9 mouse cellular contexts compared by ENCODE assay signal in the genomic region with DNA sequence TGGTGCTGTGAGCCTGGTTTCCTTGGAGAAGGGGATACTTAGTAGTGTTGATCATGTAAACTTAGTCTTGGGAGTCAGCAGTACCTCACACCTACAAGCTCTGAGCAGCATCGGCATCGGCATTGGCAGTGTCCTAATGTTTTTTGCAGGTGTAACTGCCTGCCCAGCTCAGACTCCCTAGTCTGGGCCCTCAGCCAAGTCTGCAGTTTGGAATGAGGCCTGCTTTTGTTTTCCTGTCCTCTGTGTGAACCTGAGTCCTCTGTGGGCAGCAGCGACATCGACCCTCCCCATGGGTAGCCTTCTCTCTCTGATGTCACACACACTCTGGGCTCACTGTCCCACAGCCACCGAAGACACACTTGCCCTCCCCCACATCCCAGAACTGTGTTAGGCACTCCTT. TPM values are rescaled to one million over a fixed set of nuclear protein-coding genes. Genes with fewer than 3 reads are reported as not detected.
A peak's percentile ranks its signal among the peaks of the same experiment; 100 is the strongest.
DNase-seq lines count a peak whose midpoint lies in the region; ATAC-seq lines count a peak whose summit lies in the region.
"Had no signal": no experiment of that assay in that cellular context is flagged by ENCODE, and none has a peak within 500 bp of the region (broad histone marks: within the 10 kb centered on the region; RNA-seq: fewer than 3 reads in every experiment).

No protein-coding gene starts in this region.

- H3K9me3 ChIP-seq in neural tube, embryonic 13.5 days: peaks cover 3% of the 10 kb centered on the region; the same call in 1 of the 2 replicates
- no peaks in the 10 kb centered on the region for H3K9me3 ChIP-seq in neural tube, embryonic 15.5 days (replicated peaks)
- H3K9me3 ChIP-seq in kidney, embryonic 15.5 days (replicated peaks): no peaks in the 10 kb centered on the region
- no peaks in the 10 kb centered on the region for H3K9me3 ChIP-seq in stomach, embryonic 16.5 days (replicated peaks; ENCODE audit: control insufficient read depth, low read length)
- no peaks in the 10 kb centered on the region for H3K9me3 ChIP-seq in forebrain, embryonic 16.5 days (ENCODE audit: control insufficient read depth, low read length)
- no peaks in the 10 kb centered on the region for H3K9me3 ChIP-seq in hindbrain, embryonic 10.5 days

- no peaks in the 10 kb centered on the region for H3K27me3 ChIP-seq in neural tube, embryonic 13.5 days
- no peaks in the 10 kb centered on the region for H3K27me3 ChIP-seq in neural tube, embryonic 15.5 days (replicated peaks)
- no peaks in the 10 kb centered on the region for H3K27me3 ChIP-seq in kidney, embryonic 15.5 days
- no peaks in the 10 kb centered on the region for H3K27me3 ChIP-seq in stomach, embryonic 16.5 days (ENCODE audit: control insufficient read depth, insufficient read depth, low read length)
- H3K27me3 ChIP-seq in forebrain, embryonic 16.5 days (replicated peaks; ENCODE audit: control insufficient read depth, insufficient read depth, low read length): no peaks in the 10 kb centered on the region
- no peaks in the 10 kb centered on the region for H3K27me3 ChIP-seq in hindbrain, embryonic 10.5 days (ENCODE audit: insufficient read depth, poor library complexity, severe bottlenecking)

- H3K4me3 ChIP-seq in neural tube, embryonic 13.5 days: no peak overlapping the region
- no peak overlapping the region for H3K4me3 ChIP-seq in neural tube, embryonic 15.5 days (replicated peaks)
- H3K4me3 ChIP-seq in kidney, embryonic 15.5 days (replicated peaks): no peak overlapping the region
- H3K4me3 ChIP-seq in stomach, embryonic 16.5 days (replicated peaks; ENCODE audit: low read length): no peak overlapping the region
- no peak overlapping the region for H3K4me3 ChIP-seq in forebrain, embryonic 16.5 days (replicated peaks; ENCODE audit: low read length)
- H3K4me3 ChIP-seq in hindbrain, embryonic 10.5 days: no peak overlapping the region

- peaks cover 57% of the 10 kb centered on the region for H3K36me3 ChIP-seq in neural tube, embryonic 13.5 days
- H3K36me3 ChIP-seq in neural tube, embryonic 15.5 days: peaks cover 18% of the 10 kb centered on the region
- peaks cover 6% of the 10 kb centered on the region for H3K36me3 ChIP-seq in kidney, embryonic 15.5 days
- no peaks in the 10 kb centered on the region for H3K36me3 ChIP-seq in stomach, embryonic 16.5 days (ENCODE audit: control insufficient read depth, insufficient read depth, low read length)
- H3K36me3 ChIP-seq in forebrain, embryonic 16.5 days (ENCODE audit: control insufficient read depth, insufficient read depth): no peaks in the 10 kb centered on the region
- peaks cover 61% of the 10 kb centered on the region for H3K36me3 ChIP-seq in hindbrain, embryonic 10.5 days

- ATAC-seq in neural tube, embryonic 13.5 days (ENCODE audit: low read depth): no peak
- no peak for ATAC-seq in neural tube, embryonic 15.5 days (ENCODE audit: low FRiP score)
- peak; percentile 26 for ATAC-seq in kidney, embryonic 15.5 days (replicated peaks; ENCODE audit: low FRiP score)
- ATAC-seq in stomach, embryonic 16.5 days (ENCODE audit: insufficient read depth, low FRiP score): peak; percentile 63; the same call in 1 of the 2 replicates
- no peak; the same call in 1 of the 2 replicates for ATAC-seq in forebrain, embryonic 16.5 days

- H3K27ac ChIP-seq in neural tube, embryonic 13.5 days (replicated peaks): peak overlapping the region; percentile 23; the same call in 1 of the 2 replicates
- H3K27ac ChIP-seq in neural tube, embryonic 15.5 days (replicated peaks): no peak overlapping the region
- peak overlapping the region; percentile 67 for H3K27ac ChIP-seq in kidney, embryonic 15.5 days
- no peak overlapping the region for H3K27ac ChIP-seq in stomach, embryonic 16.5 days (ENCODE audit: low read length)
- no peak overlapping the region for H3K27ac ChIP-seq in forebrain, embryonic 16.5 days (ENCODE audit: low read length)
- H3K27ac ChIP-seq in hindbrain, embryonic 10.5 days: no peak overlapping the region

- peaks cover 21% of the 10 kb centered on the region for H3K4me1 ChIP-seq in neural tube, embryonic 13.5 days (replicated peaks)
- peaks cover 3% of the 10 kb centered on the region; the same call in 1 of the 2 replicates for H3K4me1 ChIP-seq in neural tube, embryonic 15.5 days
- H3K4me1 ChIP-seq in kidney, embryonic 15.5 days: peaks cover 34% of the 10 kb centered on the region
- peaks cover 22% of the 10 kb centered on the region for H3K4me1 ChIP-seq in stomach, embryonic 16.5 days (ENCODE audit: control insufficient read depth, insufficient read depth, low read length)
- peaks cover 5% of the 10 kb centered on the region for H3K4me1 ChIP-seq in forebrain, embryonic 16.5 days (replicated peaks; ENCODE audit: control insufficient read depth, insufficient read depth, low read length)
- H3K4me1 ChIP-seq in hindbrain, embryonic 10.5 days (replicated peaks): no peaks in the 10 kb centered on the region

- DNase-seq in gastrocnemius, postnatal 25 days: peak; percentile 64
- DNase-seq in hindbrain, embryonic 10.5 days (ENCODE audit: low spot score): no peak
- DNase-seq in right cerebral cortex, postnatal 4 days: no peak

- H3K9ac ChIP-seq in neural tube, embryonic 13.5 days: no peak overlapping the region
- H3K9ac ChIP-seq in neural tube, embryonic 15.5 days (replicated peaks): no peak overlapping the region
- H3K9ac ChIP-seq in kidney, embryonic 15.5 days: no peak overlapping the region
- H3K9ac ChIP-seq in stomach, embryonic 16.5 days (ENCODE audit: low read length): no peak overlapping the region
- no peak overlapping the region for H3K9ac ChIP-seq in forebrain, embryonic 16.5 days (replicated peaks; ENCODE audit: low read depth, low read length)

- H3K4me2 ChIP-seq in neural tube, embryonic 13.5 days: no peak overlapping the region
- no peak overlapping the region for H3K4me2 ChIP-seq in neural tube, embryonic 15.5 days
- no peak overlapping the region for H3K4me2 ChIP-seq in kidney, embryonic 15.5 days
- H3K4me2 ChIP-seq in stomach, embryonic 16.5 days (ENCODE audit: low read depth, low read length): no peak overlapping the region
- no peak overlapping the region for H3K4me2 ChIP-seq in forebrain, embryonic 16.5 days (ENCODE audit: low read length)

- 50% methylated on average over 5 of the region's 5 CpGs for WGBS in neural tube, embryonic 13.5 days
- WGBS in neural tube, embryonic 15.5 days: 45% methylated on average over 5 of the region's 5 CpGs
- 25% methylated on average over 5 of the region's 5 CpGs for WGBS in kidney, embryonic 15.5 days
- WGBS in stomach, embryonic 16.5 days: 42% methylated on average over 5 of the region's 5 CpGs
- WGBS in forebrain, embryonic 16.5 days: 26% methylated on average over 5 of the region's 5 CpGs
- WGBS in hindbrain, embryonic 10.5 days: 83% methylated on average over 5 of the region's 5 CpGs

RNA-seq across cellular contexts. Expression of gene Rarres2, which starts 6.3 kb away (rescaled TPM):
- 9.2 and 10.9 TPM in 2 replicates for polyA plus RNA-seq in neural tube, embryonic 13.5 days (2015; fragmentation: Nextera tagmentation; extraction: Ambion mirVana)
- 11.5 and 16.7 TPM in 2 replicates for polyA plus RNA-seq in neural tube, embryonic 15.5 days (2015; fragmentation: Nextera tagmentation; extraction: Ambion mirVana)
- 10 to 100 TPM; 19.7 to 35.5 TPM for total RNA-seq in gastrocnemius, postnatal 25 days (2021)
- polyA plus RNA-seq in kidney, embryonic 15.5 days (2015; fragmentation: Nextera tagmentation; extraction: Ambion mirVana): 55.4 and 68.7 TPM in 2 replicates
- 122 and 128 TPM in 2 replicates for polyA plus RNA-seq in stomach, embryonic 16.5 days (2015; fragmentation: Nextera tagmentation; extraction: Ambion mirVana)
- polyA plus RNA-seq in forebrain, embryonic 16.5 days (2015; fragmentation: Nextera tagmentation; extraction: Ambion mirVana): 3.6 and 4.5 TPM in 2 replicates
- 0.42 and 1.9 TPM in 2 replicates for polyA plus RNA-seq in hindbrain, embryonic 10.5 days (2016; fragmentation: Nextera tagmentation; extraction: Ambion mirVana)

RNA-seq across cellular contexts. Expression of gene Lrrc61, which starts 11.7 kb away (rescaled TPM):
- 20.7 and 24.0 TPM in 2 replicates for polyA plus RNA-seq in neural tube, embryonic 13.5 days (2015; fragmentation: Nextera tagmentation; extraction: Ambion mirVana)
- 21.6 and 24.0 TPM in 2 replicates for polyA plus RNA-seq in neural tube, embryonic 15.5 days (2015; fragmentation: Nextera tagmentation; extraction: Ambion mirVana)
- total RNA-seq in gastrocnemius, postnatal 25 days (2021): 10 to 100 TPM; 14.0 to 15.0 TPM
- 12.8 and 16.4 TPM in 2 replicates for polyA plus RNA-seq in kidney, embryonic 15.5 days (2015; fragmentation: Nextera tagmentation; extraction: Ambion mirVana)
- 7.5 and 9.6 TPM in 2 replicates for polyA plus RNA-seq in stomach, embryonic 16.5 days (2015; fragmentation: Nextera tagmentation; extraction: Ambion mirVana)
- 18.6 and 21.6 TPM in 2 replicates for polyA plus RNA-seq in forebrain, embryonic 16.5 days (2015; fragmentation: Nextera tagmentation; extraction: Ambion mirVana)
- polyA plus RNA-seq in hindbrain, embryonic 10.5 days (2016; fragmentation: Nextera tagmentation; extraction: Ambion mirVana): 16.9 and 25.2 TPM in 2 replicates

RNA-seq across cellular contexts. Expression of gene Gm45021, which starts 23.1 kb away (rescaled TPM):
- not detected in 2 replicates for polyA plus RNA-seq in neural tube, embryonic 13.5 days (2015; fragmentation: Nextera tagmentation; extraction: Ambion mirVana)
- polyA plus RNA-seq in neural tube, embryonic 15.5 days (2015; fragmentation: Nextera tagmentation; extraction: Ambion mirVana): not detected in 2 replicates
- not detected for total RNA-seq in gastrocnemius, postnatal 25 days (2021)
- polyA plus RNA-seq in kidney, embryonic 15.5 days (2015; fragmentation: Nextera tagmentation; extraction: Ambion mirVana): not detected in 2 replicates
- polyA plus RNA-seq in stomach, embryonic 16.5 days (2015; fragmentation: Nextera tagmentation; extraction: Ambion mirVana): not detected in 2 replicates
- not detected in 2 replicates for polyA plus RNA-seq in forebrain, embryonic 16.5 days (2015; fragmentation: Nextera tagmentation; extraction: Ambion mirVana)
- not detected in 2 replicates for polyA plus RNA-seq in hindbrain, embryonic 10.5 days (2016; fragmentation: Nextera tagmentation; extraction: Ambion mirVana)
- polyA plus RNA-seq: large intestine, adult 2 months had no signal

RNA-seq across cellular contexts. Expression of gene Repin1, which starts 27.4 kb away (rescaled TPM):
- polyA plus RNA-seq in neural tube, embryonic 13.5 days (2015; fragmentation: Nextera tagmentation; extraction: Ambion mirVana): 38.0 and 40.3 TPM in 2 replicates
- polyA plus RNA-seq in neural tube, embryonic 15.5 days (2015; fragmentation: Nextera tagmentation; extraction: Ambion mirVana): 41.0 and 43.7 TPM in 2 replicates
- total RNA-seq in gastrocnemius, postnatal 25 days (2021): 10 to 100 TPM; 21.0 to 23.0 TPM
- 43.8 and 47.3 TPM in 2 replicates for polyA plus RNA-seq in kidney, embryonic 15.5 days (2015; fragmentation: Nextera tagmentation; extraction: Ambion mirVana)
- 25.7 and 28.0 TPM in 2 replicates for polyA plus RNA-seq in stomach, embryonic 16.5 days (2015; fragmentation: Nextera tagmentation; extraction: Ambion mirVana)
- 32.9 and 34.4 TPM in 2 replicates for polyA plus RNA-seq in forebrain, embryonic 16.5 days (2015; fragmentation: Nextera tagmentation; extraction: Ambion mirVana)
- 55.9 and 57.2 TPM in 2 replicates for polyA plus RNA-seq in hindbrain, embryonic 10.5 days (2016; fragmentation: Nextera tagmentation; extraction: Ambion mirVana)

RNA-seq across cellular contexts. Expression of gene Gm44965, which starts 27.4 kb away (rescaled TPM):
- not detected in 2 replicates for polyA plus RNA-seq in neural tube, embryonic 13.5 days (2015; fragmentation: Nextera tagmentation; extraction: Ambion mirVana)
- polyA plus RNA-seq in neural tube, embryonic 15.5 days (2015; fragmentation: Nextera tagmentation; extraction: Ambion mirVana): not detected in 2 replicates
- total RNA-seq in gastrocnemius, postnatal 25 days (2021): 1 to 10 TPM in 1 of 2 experiments, not detected in 1; 1.5 TPM
- polyA plus RNA-seq in kidney, embryonic 15.5 days (2015; fragmentation: Nextera tagmentation; extraction: Ambion mirVana): not detected in 2 replicates
- 0.70 and 1.8 TPM in 2 replicates for polyA plus RNA-seq in stomach, embryonic 16.5 days (2015; fragmentation: Nextera tagmentation; extraction: Ambion mirVana)
- not detected in 2 replicates for polyA plus RNA-seq in forebrain, embryonic 16.5 days (2015; fragmentation: Nextera tagmentation; extraction: Ambion mirVana)
- 1.2 TPM in 1 of 2 replicates, not detected in the other for polyA plus RNA-seq in hindbrain, embryonic 10.5 days (2016; fragmentation: Nextera tagmentation; extraction: Ambion mirVana)
- polyA plus RNA-seq: large intestine, adult 2 months had no signal

Comparison
In these comparisons a context has a peak if more than half of its experiments do, and no peak if none do; other contexts are left out.
1. H3K27ac ChIP-seq: peak in neural tube, embryonic 13.5 days (single experiment) and kidney, embryonic 15.5 days (single experiment); none in neural tube, embryonic 15.5 days (single experiment), stomach, embryonic 16.5 days (single experiment), forebrain, embryonic 16.5 days (single experiment) and hindbrain, embryonic 10.5 days (single experiment).
2. ATAC-seq: peak in kidney, embryonic 15.5 days (single experiment) and stomach, embryonic 16.5 days (single experiment); none in neural tube, embryonic 13.5 days (single experiment), neural tube, embryonic 15.5 days (single experiment) and forebrain, embryonic 16.5 days (single experiment).